Mouse (Mus musculus): Measurements from ENCODE around the gene Ptprn. TPM values are rescaled to one million over a fixed set of nuclear protein-coding genes. Genes with fewer than 3 reads are reported as not detected.
"Not testable (repeated sequence)": the region's sequence is repeated elsewhere in the genome, so short reads cannot be mapped to it uniquely, and the experiment has no call there.

Gene Ptprn
- total RNA-seq, 2 experiments from 2014 or later: 0.34 to 0.42 TPM

DNA sequence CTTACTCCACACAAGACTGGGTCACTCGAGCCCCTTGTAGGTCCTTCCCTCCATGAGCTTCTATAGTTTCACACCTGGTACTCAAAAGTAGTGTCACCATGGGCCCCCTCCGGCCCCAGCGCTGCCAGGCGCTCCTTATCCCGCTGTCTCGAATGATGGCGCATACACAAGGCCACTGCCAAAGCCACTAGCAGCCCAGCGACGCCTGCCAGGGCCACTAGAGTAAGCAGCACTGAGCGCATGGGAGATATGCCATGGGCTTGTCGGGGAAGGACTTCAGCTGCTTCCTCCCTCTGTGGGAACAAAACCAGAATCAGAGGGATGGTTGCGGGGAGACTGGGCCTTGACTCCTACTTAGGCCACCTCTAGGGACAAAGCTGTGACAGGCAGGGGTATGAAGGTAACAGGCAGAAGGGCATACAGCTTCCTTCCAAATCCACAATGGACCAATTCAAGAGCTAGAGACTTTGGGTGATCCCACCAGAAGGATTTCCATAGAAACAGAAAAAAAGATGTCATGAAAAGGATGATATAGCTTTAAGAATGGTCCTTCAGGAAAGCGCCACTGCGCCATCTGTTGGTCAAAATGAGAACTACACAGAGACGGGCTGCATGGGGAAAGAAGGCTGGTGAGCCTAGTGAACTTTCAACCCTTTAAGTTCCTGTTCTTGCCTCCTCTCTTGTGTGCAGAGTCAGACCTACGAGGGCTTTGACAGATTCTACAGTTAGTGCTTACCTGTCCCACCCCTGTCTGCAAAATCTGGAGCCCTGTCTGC lies 10.3 kb downstream of the Ptprn start:
- DNase-seq: peak; percentile 82 to 92
- intact Hi-C loops (cut with DNase I): loop anchor here (10.0 kb wide), 1 partner anchor 309 kb away; no protein-coding TSS in a partner anchor

GRCm38 (mm10) chr1:75253029-75253428 lies 11.3 kb downstream of the Ptprn start:
- intact Hi-C loops (cut with DNase I): loop anchor here (10.0 kb wide), 1 partner anchor 308 kb away; no protein-coding TSS in a partner anchor
- DNase-seq: no peak

GRCm38 (mm10) chr1:75252308-75252707 lies 12.0 kb downstream of the Ptprn start:
- no peak for DNase-seq
- intact Hi-C loops (cut with DNase I): loop anchor here (10.0 kb wide), 1 partner anchor 308 kb away; no protein-coding TSS in a partner anchor

DNA sequence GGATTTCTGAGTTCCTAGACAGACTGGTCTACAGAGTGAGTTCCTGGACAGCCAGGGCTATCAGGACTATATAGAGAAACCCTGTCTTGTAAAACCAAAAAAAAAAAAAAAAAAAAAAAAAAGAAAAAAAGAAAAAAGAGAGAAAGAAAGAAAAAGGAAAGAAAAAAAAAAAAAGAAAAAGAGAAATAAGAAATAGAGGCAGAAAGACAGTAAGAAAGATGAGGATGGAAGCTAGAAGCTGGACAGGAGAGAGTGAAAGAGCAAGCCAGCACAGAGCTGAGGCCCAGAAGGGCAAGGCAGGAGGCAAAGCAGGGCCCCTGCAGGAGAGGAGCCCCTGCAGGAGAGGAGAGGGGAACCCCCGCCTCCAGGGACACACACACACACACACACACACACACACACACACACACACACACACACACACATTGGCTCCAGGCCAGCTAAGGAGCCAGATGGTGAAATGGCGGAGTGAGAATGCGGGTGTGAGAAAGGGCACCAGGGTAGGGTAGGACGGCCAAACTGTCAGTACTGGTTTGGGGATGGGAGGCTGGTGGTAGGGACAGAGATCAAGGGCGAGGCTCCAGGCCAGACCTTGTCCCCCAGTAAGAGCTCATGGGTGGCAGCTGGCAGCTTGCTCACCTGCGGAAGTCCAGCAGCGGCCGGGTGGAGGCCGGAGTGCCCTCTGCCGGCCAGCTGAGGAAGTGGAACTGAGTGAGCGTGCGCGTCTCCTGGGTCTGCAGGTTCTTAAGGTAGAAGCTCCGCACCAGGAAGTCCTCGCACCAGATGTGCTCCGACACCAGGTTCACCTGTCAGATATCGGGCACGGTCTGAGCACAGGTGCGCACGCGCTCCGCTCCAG lies 13.0 kb downstream of the Ptprn start:
- intact Hi-C loops (cut with DNase I): loop anchor here (1.0 to 10.0 kb wide), 2 partner anchors 17 to 307 kb away; no protein-coding TSS in a partner anchor
- DNase-seq: peak; percentile 83 to 85

- intact Hi-C loops (cut with DNase I): loop anchor here (10.0 kb wide), 1 partner anchor 306 kb away; no protein-coding TSS in a partner anchor
- DNase-seq: no peak
These were observed 13.8 kb downstream of the Ptprn start for GRCm38 (mm10) chr1:75250498-75250897.

DNA sequence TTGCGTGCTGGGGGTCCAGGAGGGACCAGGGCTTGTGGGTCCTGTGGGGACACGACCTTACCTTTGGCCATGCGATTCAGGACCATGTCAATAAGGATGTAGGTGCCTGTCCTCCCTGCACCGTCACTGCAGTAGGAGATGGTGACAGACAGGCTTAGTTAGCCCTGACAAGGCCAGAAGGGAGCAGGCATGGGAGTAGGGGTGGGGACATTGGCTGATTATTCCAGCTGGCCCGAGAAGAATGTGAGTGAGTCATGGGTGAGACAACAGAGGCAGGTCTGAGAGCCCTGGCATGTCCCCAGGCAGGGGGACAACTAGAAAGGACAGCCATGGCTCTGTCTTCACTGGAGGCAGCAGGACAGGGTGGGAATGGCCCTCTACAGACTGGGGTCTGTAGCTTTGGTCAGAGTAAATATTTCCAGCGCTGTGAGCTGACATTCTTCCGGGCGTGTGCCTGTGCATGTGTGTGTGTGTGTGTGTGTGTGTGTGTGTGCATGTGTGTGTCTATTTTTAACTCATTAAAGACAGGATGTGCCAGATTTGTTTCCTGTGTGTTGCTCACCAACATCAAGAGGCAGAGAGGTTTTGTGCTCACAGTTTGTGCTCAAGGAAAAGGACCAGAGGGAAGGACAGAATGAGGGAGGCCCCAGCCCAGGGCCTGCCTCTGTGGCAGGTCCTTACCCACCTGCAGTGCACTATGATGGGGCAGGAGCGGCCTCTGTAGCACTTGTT lies 16.1 kb downstream of the Ptprn start:
- intact Hi-C loops (cut with DNase I): no loop called here

DNA sequence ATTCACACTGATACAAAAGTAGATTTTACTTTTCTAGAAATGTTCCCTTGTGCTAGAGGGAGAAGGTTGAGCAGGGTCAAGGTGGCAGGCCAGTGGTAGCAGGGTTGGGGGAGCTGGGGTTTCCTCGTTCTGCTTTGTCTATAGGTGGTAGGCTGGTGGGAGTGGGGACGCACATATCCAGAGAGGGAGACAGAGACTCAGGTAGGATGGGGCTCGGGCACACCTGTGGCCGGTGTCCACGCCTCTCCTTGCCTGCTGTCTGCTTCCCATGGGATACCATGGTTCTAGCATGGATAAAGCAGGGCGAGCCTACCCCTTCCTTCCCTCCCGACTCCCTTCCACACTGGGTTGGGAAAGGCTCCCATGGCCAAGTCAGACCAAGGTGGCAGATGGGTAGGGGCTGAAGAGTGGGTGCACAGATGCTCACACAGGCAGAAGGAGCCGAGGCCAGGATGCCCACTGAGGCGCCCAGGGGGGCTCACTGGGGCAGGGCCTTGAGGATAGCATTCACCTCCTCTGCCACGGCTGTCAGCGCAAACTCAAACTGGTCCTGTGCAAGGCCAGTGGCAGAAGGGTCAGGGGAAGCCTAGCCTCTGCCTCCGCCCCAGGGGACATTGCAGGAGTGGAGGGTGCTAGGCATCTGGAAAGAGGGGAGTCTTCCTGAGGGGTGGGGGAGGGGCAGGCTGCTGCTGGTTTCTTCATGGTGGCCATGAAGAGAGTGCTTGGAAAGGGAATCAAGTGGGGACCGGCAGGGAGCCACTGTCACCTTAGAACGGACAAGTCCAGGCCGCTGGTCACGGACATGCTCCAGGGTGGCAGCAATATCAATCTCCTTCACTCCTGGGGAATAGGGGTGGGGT lies 17.0 kb downstream of the Ptprn start:
- DNase-seq: no peak
- intact Hi-C loops (cut with DNase I): no loop called here

More for the DNA sequence above, 16.1 kb downstream of the Ptprn start:
- peak; percentile 85 to 88 for DNase-seq

DNA sequence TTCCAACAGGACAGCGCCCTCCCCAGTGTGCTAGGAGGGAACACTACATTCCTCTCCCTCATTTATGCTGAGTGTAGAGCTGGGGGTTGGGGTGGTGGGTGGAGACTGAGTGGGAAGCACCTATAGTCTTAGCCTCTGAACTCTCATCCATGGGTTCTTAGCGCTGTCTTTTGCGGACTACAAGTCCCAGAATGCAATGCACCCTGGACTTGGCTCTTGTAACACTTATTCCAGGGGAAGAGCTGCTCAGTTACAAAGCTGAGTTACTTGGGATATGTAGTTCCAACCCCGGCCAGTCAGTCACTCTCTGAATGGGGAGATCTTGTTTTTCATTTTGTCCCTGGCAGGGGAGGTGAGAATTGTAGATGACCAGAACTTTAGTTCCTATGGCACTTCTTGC lies 19.5 kb downstream of the Ptprn start:
- intact Hi-C loops (cut with DNase I): no loop called here
- DNase-seq: peak; percentile 62 to 73

DNA sequence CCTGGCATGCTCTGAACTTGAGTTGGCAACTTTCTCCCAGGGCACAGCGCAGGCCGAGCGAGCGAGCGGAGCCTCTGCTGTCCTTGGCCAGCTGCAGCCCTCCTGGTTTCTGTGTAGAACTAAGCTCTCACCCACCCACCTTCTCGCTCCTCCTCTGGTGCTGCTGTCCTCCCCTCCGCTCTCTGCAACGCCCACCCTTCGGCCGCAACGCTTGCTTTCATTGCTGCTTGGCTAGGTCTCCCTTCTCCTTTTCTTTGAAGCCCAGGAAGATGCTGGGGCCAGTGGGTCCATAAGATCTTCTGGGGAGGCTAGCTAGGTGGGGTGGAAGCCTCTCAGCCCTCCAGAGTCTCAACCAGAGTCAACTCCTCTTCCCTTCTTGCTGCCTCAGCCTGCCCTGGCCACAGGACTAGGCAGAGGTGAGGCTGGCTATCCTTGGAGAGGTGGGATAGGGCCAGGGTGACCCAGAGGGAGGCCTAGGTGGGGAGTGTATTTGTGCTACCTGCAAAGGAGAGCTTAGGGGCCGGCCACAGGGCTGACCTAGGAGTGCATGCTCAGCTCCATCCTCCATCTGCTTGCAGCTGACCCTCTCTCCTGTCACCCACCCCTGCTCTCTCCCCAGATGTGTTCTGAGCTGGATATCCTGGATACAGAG lies 20.0 kb downstream of the Ptprn start:
- intact Hi-C loops (cut with DNase I): no loop called here
- no peak for DNase-seq

GRCm38 (mm10) chr1:75243411-75243810 lies 20.9 kb downstream of the Ptprn start:
- intact Hi-C loops (cut with DNase I): no loop called here
- DNase-seq: no peak

DNA sequence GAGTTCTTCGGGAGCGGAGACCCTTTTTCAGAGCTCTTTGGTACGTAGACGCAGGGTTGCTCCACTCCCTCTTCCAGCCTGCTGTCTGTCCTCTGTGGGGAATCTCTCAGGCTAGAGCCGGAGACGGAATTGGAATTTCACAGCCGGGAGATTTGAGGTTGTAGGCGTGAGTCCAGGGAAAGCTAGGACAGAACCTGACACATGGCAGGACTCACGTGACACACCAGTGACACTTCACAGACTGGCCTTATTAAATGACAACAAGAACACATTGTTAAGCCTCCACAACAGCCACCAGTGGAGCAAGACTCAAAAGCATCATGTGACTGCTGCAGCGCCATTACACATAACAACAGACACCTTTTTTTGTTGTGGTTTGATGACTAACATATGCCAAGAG lies 24.7 kb downstream of the Ptprn start:
- intact Hi-C loops (cut with DNase I): no loop called here
- peak; percentile 65 to 73 for DNase-seq

- intact Hi-C loops (cut with DNase I): no loop called here
- peak; percentile 91 to 93 for DNase-seq
These were observed 27.9 kb downstream of the Ptprn start, which contains the start of gene Dnajb2 for GRCm38 (mm10) chr1:75236117-75237050. Gene Dnajb2 (plus strand): TSS chr1:75236406.

DNA sequence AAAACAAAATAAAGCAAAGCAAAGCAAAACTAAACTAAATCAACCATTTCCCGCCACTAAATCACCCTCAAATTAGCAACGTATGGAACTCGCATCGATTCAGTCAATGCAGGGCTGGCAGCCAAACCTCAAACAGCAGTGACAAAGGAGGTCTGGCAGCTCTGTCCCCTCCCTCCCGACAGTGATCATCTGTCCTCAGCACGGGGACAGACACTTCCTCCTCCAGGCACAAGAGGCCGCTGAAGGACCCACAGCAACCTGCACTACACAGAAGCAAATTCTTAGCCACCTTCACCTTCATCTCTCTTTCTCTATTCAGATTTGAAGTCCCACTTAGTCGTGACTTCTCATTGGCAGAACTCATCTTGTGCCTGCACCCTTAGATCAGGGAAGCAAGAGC lies 29.7 kb downstream of the Ptprn start:
- intact Hi-C loops (cut with DNase I): loop anchor here (1.0 to 2.0 kb wide), 2 partner anchors 16 to 17 kb away; partner anchors contain the start of gene Tuba4a
- DNase-seq: peak; percentile 75 to 79

DNA sequence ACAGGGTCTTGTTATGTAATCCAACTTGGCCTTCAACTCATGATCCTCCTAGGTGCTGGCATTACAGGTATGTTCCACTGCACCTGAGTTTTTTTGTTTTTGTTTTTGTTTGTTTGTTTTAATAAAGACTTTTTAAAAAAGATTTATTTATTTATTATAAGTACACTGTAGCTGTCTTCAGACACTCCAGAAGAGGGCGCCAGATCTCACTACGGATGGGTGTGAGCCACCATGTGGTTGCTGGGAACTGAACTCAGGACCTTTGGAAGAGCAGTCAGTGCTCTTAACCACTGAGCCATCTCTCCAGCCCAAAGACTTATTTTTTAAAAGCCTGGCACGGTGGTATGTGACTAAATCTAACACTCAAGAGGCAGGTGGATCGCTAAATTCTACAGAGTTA lies 31.8 kb downstream of the Ptprn start:
- DNase-seq; intact Hi-C loops (cut with DNase I): not testable (repeated sequence)

- DNase-seq: no peak
- intact Hi-C loops (cut with DNase I): no loop called here
These were observed 32.6 kb downstream of the Ptprn start, which contains the start of gene A630095N17Rik for GRCm38 (mm10) chr1:75231664-75232152. Gene A630095N17Rik (minus strand): TSS chr1:75232102.

DNA sequence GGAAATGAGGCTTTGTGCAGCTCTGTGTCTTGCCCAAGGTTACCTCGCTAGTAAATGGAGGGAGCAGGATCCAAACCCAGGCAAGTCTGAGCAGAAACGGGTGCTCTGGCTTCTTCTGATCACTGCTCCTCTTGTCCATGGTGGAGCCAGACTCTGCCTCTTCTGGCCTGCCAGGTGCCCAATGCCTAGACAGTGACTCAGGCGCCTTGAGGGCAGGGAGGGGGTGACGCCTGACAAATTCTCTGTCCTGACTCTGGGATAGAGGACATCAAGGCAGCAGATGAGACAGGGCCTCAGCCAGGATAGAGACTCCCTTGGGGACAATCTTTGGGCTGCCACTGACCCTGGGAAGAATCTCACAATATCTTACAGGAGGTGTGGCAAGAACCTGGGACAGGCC lies 33.1 kb downstream of the Ptprn start:
- intact Hi-C loops (cut with DNase I): no loop called here
- no peak for DNase-seq

DNA sequence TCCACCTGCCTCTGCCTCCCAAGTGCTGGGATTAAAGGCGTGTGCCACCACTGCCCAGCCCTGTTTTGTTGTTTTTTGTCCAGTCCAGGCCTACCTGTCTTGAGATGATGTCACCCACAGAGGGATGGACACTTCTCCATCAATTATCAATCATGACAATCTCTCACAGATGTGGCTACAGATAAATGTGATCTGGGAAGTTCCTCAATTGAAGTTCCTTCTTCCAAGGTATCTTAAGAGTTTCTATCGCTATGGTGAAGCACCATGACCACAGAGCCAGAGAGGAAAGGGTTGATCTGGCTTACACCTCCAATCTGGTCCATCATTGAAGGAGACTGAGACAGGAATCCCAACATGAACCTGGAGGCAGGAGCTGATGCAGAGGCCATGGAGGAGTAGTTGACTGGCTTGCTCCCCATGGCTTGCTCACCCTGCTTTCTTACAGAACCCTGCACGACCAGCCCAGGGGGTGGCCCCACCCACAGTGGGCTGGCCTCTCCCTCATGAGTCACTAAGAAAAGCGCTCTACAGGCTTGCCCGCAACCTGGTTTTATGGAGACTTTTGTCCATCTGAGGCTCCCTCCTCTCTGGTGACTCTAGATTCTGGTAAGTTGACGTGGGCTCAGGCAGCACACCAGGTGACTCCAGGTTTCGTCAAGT lies 33.8 kb downstream of the Ptprn start:
- intact Hi-C loops (cut with DNase I): no loop called here
- DNase-seq: no peak
